Mouse (Mus musculus) c-Kit-positive CD71-positive TER-119-positive erythroid progenitor cells, embryonic 14.5 days (primary cell): ENCODE results near the gene Ren1.
"Not testable (repeated sequence)": the region's sequence is repeated elsewhere in the genome, so short reads cannot be mapped to it uniquely, and the experiment has no call there.

Experiments
- DNase-seq: peaks from one replicate; pipeline ENCODE4 v3.0.0-alpha.2; 2013; ENCODE audit warnings: low spot score

Ren1 gene

GRCm38 (mm10) chr1:133350210-133350609, at the start of gene Ren1:
Gene Ren1, plus strand, starts transcription at chr1:133350510.
- DNase-seq, result no peak

- DNase-seq, result no peak
Measured at GRCm38 (mm10) chr1:133302540-133302939, 47.8 kb upstream of the Ren1 start.

- peak; percentile 39 for DNase-seq
Measured at GRCm38 (mm10) chr1:133306842-133307241, 43.5 kb upstream of the Ren1 start.

- peak; percentile 56 for DNase-seq
Measured at GRCm38 (mm10) chr1:133307318-133307717, 43.0 kb upstream of the Ren1 start.

DNA sequence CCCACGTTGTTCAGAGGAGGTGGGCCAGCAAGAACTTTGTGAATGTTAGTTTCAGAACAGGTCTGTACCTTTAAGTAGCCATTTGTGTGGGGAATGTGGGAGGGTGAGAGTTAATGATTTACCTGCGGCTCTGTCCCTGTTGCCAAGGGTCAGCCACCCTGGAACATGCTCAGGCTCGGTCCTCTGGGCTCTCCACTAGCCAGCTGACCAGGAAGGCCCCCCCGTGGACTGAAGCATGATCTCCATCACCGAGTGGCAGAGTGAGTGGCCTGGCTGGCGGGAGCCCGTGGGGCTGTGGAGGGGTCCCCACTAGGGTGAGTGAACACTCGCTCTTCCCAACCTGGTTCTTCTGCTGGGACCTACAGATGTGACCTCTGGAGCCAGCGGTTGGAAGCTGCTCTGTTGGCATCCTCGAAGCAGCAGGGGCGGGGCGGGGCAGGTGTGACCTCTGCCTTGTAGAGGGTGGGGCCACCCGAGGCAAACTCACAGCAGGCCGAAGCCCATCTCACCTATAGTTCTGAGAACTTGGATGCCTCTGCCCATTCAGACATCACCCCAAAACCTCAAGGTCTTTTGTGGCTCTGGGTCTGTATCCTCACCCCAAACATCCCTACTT, 40.5 kb upstream of the Ren1 start, which contains the start of gene Golt1a:
TSS of gene Golt1a (plus strand) at position 149 of the 616 bp plus-strand sequence.
- DNase-seq, result no peak

GRCm38 (mm10) chr1:133311240-133311639, 39.1 kb upstream of the Ren1 start:
- DNase-seq, result no peak

- DNase-seq, result no peak
Measured at GRCm38 (mm10) chr1:133311946-133312345, 38.4 kb upstream of the Ren1 start.

DNA sequence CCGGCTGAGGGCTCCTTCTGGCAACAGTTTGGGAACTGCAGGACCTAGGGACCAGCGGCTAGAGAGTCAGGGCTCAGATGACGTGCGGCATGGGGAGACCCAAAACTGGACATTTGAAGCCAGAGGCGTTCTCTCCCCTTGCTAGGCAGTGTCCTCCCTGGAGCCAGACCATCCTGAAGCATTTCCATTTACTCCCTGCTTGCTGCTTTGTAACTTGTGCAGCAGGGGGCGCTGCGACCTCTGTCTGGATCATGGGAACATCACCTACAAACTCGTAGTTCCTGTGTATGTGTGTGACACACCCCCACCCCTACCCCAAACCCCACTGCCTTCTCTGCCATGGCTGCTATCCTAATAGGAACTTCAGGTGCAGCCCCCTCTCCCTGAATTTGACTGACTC, 35.9 kb upstream of the Ren1 start:
- peak; percentile 29 for DNase-seq

DNA sequence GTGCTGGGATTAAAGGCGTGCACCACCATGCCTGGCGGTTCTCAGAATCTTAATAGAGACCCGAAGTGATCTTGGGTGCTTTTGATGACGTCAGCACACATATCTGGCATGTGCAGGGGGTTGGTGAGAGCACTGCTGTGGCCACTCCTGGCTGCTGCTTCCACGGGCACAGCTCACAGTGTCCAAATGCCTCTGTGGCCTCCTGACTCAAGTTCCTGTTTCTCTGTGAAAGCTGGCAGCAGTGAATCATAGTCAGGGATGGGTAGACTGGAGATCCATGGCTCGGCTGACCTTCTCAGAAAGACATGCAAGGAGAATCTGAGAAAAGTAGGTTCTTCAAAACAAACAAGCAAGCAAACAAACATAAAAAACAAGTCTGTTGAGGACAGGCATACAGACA, 34.5 kb upstream of the Ren1 start:
- no peak for DNase-seq

- no peak for DNase-seq
Measured at GRCm38 (mm10) chr1:133316577-133316976, 33.7 kb upstream of the Ren1 start.

GRCm38 (mm10) chr1:133317149-133317548, 33.2 kb upstream of the Ren1 start:
- DNase-seq, result no peak

GRCm38 (mm10) chr1:133321267-133321925, 28.9 kb upstream of the Ren1 start, which contains the start of gene Kiss1:
Gene Kiss1, plus strand, starts transcription at chr1:133321875.
- DNase-seq, result no peak

GRCm38 (mm10) chr1:133323333-133323732, 27.0 kb upstream of the Ren1 start:
- no peak for DNase-seq

DNA sequence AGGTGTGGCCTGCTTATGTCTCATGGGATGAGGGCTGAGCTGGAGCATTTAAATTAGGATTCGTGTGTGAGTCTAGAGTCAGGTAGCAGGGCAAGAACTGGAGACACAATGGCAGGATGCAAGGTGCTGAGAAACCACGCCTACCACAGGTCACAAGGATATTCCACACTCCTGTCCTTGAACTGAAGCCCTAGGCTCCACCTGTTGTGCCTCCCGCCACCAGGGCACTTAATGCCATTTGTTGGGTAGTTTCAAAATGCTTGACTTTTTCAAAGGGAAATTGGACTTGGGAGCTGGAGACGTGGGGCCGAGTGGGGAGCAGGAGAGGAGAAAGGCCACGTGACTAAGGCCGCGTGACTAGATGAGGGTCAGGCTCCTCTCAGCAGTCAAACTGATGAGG, 24.4 kb upstream of the Ren1 start:
- no peak for DNase-seq

DNA sequence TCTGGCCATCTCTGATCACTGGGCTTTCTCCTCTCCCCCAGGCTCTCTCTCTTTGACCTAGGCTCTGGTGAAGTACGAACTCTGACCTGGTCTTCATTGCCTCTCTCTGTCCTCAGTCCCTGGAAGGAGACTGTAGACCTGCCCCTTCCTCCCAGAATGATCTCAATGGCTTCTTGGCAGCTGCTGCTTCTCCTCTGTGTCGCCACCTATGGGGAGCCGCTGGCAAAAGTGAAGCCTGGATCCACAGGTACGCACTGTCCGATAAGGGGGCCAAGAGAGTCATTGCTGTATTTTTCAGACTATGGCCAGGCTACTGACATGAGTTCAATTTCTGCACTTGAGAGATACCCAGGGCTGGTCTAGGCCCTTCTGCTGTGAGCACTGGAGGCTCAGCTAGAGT, 23.2 kb upstream of the Ren1 start:
- DNase-seq, result no peak

DNA sequence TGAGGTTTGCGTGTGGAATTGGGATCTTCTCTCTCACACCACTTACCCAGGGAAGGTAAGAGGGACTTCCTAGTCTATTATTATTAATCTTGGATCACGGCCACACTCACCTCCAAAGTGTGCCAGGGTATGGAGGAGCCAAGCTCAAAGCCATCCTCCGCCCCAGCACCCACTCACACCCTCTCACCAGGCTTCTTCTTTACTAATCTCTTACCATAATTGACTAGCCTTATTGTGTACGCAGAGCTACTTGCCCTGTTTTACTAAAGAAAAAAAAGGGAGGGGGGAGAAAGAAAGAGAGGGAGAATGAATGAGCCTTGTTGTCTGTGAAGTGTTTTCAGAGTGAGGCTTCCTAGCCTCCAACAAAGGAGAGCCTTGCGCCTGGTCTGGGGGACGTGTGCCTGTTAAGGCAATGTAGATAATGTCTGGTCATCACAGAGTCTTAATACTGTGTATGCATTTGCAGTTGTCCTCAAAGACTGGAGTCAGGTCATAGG, 22.0 kb upstream of the Ren1 start:
- DNase-seq, result no peak

DNA sequence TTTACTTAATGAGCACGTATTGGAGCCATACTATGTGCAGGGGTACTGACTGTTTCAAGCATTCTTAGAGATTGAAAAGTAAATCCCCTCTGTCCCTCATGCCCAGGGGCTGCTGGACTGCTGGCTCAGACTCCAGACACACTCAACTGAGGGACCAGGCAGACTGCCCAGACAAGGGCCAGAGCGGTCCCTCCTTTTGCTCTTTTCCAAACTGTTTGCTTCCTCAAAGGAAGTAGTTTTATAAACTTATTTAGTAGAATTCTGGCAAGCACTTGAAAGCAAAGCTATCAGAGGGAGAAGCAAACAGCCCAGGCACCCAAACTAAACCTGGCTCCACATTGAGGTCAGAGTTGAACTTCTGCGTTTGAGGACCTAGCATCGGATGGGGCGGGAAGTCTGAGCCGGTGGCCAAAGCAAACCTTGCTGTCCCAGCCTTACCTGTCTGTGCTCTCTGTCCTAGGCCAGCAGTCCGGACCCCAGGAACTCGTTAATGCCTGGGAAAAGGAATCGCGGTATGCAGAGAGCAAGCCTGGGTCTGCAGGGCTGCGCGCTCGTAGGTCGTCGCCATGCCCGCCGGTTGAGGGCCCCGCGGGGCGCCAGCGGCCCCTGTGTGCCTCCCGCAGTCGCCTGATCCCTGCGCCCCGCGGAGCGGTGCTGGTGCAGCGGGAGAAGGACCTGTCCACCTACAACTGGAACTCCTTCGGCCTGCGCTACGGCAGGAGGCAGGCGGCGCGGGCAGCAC, 21.2 kb upstream of the Ren1 start:
- DNase-seq, result no peak

- no peak for DNase-seq
Measured at GRCm38 (mm10) chr1:133329638-133329964, 20.7 kb upstream of the Ren1 start.

DNA sequence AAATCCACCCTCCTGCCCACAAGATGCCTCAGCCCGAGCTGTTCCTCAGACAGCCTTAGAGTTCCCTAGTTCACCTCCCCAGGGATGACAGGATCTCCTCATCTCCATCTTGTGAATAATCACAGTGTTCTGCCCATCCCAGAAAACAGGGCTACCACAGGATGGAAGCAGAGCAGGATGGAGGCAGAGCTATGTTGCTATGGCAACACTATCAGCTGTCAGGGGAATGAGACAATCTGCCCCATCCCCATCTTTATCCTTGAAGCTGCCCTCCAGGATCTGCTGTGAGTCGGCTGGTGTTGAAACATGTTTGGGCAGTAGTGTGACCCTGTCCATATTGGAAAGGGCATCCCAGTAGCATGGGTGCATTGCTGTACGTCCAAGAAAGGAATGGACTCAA, 19.2 kb upstream of the Ren1 start:
- no peak for DNase-seq

DNA sequence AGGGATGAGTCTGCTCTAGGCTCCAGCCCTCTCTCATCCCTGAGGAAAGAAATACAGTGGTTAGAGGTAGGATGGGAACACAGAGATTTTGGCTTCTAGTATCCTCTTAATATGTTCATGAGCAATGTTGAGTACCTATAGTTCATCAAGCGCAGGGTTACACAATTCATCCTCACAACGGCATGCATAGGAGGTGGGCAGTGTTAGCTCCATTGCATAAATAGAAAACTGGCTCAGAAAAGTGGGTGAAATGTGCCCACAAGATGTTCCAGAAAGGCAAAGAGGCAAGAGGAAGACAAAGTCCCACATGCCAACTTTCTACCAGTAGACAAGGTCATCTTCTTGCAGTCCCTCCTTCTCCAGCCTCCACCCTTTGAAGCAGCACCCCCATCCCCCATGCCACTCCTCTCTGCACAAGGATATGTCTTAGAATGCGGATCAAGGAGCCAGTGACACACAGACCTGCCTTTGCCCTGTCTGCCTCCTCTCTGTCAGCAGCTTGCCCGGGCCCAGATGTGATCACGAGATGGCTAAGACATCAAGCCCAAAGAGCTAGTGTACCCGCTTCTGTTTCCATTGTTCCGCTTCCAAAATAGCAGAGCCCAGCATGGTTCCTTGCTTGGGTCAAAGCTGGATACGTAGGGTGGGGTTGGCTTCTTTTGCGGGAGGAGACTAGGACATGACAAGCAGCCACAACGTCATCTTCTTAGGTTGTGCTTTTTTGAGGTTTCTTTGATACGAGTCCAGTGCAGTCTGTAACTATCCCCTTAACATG, 17.5 kb upstream of the Ren1 start:
- DNase-seq, result no peak

DNA sequence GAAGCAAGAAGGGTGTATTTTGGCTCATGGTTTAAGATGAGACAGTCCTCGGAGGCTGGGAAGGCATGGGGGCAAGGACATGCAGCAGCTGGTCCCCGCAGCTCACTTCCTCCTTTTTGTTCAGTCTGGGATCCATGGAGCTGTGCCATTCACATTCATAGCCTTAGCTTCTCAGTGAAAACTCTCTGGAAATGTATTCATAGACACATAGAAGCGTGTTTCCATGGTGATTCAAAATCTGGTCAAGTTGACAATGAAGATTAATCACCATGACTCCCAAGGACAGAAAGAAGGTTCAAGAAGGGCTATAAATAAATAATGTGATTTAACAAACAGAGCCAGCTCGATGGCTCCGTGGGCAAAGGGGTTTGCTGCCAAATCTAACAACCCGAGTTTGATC, 16.4 kb upstream of the Ren1 start:
- DNase-seq, result no peak

DNA sequence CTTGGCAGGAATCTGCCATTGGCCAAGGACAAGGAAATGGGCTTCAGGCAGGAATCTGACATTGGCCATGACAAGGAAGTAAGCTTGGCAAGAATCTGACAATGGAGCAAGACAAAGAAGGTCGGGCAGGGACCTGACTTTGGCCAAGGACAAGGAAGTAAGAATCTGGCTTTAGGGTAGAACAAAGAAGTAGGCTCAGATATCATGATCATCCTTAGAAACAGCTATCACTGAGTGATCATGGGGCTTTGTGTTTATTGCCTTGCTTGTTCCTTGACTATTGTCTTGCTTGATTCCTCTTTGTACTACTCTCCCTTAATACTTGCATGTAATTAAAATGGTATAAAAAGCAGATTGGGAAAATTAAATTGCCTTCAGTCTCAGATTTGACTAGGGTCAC, 9.9 kb upstream of the Ren1 start:
- DNase-seq, result not testable (repeated sequence)
